Mouse (Mus musculus): ENCODE data around the gene Efcab7. TPM values are rescaled to one million over a fixed set of nuclear protein-coding genes. Genes with fewer than 3 reads are reported as not detected.

Gene Efcab7
- polyA plus RNA-seq, 1 experiment from 2014 or later, result 23.4 TPM

DNA sequence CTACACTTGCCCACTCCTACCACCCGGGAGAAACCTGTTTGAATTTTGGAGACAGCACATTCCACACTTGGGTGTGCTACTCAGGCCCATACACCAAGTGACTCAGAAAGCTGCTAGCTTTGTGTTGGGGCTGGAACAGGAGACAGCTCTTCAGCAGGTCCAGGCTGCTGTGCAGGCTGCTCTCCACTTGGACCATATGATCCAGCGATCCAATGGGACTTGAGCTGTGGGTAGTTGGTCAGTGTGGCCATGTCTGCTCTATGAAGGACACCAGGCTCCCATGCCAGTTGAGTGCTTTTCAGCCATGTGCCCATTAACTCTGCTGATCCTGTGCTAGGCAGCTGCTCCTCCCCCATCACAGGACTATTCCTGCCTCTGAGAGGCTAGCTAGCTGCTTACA is 124.9 kb downstream of the Efcab7 start:
- H3K27me3 ChIP-seq (replicated peaks; ENCODE audit: control insufficient read depth, insufficient read depth, low read length), result no peaks in the 10 kb centered on the region
- no peaks in the 10 kb centered on the region for H3K4me1 ChIP-seq (ENCODE audit: control insufficient read depth, insufficient read depth, low read length)
- H3K4me3 ChIP-seq (ENCODE audit: low read depth, low read length), result no peak overlapping the region
- DNase-seq (ENCODE audit: low spot score) (no peak), ATAC-seq (ENCODE audit: low read depth) (no peak)
- H3K9ac ChIP-seq (ENCODE audit: low read depth, low read length), result no peak overlapping the region
- H3K4me2 ChIP-seq (ENCODE audit: low read depth, low read length), result no peak overlapping the region
- 97% methylated on average over 2 of the region's 2 CpGs for WGBS
- H3K9me3 ChIP-seq (ENCODE audit: control insufficient read depth, low read length), result no peaks in the 10 kb centered on the region
- no peak overlapping the region for H3K27ac ChIP-seq (replicated peaks; ENCODE audit: low read depth, low read length)
- no peaks in the 10 kb centered on the region for H3K36me3 ChIP-seq (ENCODE audit: control insufficient read depth, insufficient read depth, low read length)

DNA sequence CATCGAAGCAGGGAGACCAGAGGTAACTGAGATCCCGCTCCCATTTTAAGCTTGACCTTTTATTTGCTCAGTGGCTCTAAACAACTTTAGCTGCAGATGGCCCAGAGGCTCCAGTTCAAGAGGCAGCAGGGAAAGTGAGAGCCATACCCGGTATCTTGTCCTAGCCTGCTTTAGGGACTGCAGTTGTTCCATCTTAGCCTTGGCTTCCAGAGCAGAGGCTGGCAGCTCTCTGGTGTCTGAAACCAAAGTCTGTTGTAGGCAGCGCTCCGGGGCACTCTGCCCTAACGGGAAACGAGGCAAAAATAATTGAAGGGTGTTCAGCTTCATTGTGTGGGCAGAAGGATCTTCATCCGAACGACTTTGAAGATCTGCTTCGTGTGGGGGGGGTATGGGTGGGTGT is 126.4 kb downstream of the Efcab7 start:
- Histone ChIP-seq H3K9ac (ENCODE audit: low read depth, low read length) (no peak overlapping the region), H3K4me1 (ENCODE audit: control insufficient read depth, insufficient read depth, low read length) (no peaks in the 10 kb centered on the region), H3K27ac (replicated peaks; ENCODE audit: low read depth, low read length) (no peak overlapping the region), H3K9me3 (ENCODE audit: control insufficient read depth, low read length) (no peaks in the 10 kb centered on the region), H3K4me3 (ENCODE audit: low read depth, low read length) (no peak overlapping the region), H3K36me3 (ENCODE audit: control insufficient read depth, insufficient read depth, low read length) (no peaks in the 10 kb centered on the region), H3K4me2 (ENCODE audit: low read depth, low read length) (no peak overlapping the region), H3K27me3 (replicated peaks; ENCODE audit: control insufficient read depth, insufficient read depth, low read length) (no peaks in the 10 kb centered on the region)
- ATAC-seq (ENCODE audit: low read depth) (no peak), DNase-seq (ENCODE audit: low spot score) (no peak)
- 85% methylated on average over 10 of the region's 10 CpGs for WGBS

DNA sequence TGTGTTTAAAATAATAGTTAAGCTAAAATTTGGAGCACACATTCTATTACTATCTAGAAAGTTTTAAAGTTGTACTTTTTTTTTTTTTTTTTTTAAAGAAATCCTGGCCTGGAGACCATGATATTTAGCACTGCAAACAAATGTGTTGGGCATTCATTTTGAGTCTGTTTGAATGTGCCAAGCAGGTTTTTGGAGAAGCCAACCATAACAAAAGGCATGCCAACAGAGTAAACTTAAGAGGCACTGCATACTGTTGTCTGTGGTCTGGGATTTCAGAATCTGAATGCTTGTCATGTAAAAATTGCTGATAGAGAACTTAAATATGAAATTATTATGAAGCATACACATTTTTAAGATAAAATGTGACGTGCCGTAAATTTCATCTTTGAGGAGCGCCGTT is 128.2 kb downstream of the Efcab7 start:
- ATAC-seq (ENCODE audit: low read depth), result no peak
- no peak for DNase-seq (ENCODE audit: low spot score)
- H3K4me1 ChIP-seq (ENCODE audit: control insufficient read depth, insufficient read depth, low read length), result no peaks in the 10 kb centered on the region
- no peaks in the 10 kb centered on the region for H3K27me3 ChIP-seq (replicated peaks; ENCODE audit: control insufficient read depth, insufficient read depth, low read length)
- no peak overlapping the region for H3K9ac ChIP-seq (ENCODE audit: low read depth, low read length)
- no peak overlapping the region for H3K4me2 ChIP-seq (ENCODE audit: low read depth, low read length)
- WGBS, result 91% methylated on average over 4 of the region's 4 CpGs
- no peaks in the 10 kb centered on the region for H3K9me3 ChIP-seq (ENCODE audit: control insufficient read depth, low read length)
- no peak overlapping the region for H3K4me3 ChIP-seq (ENCODE audit: low read depth, low read length)
- H3K36me3 ChIP-seq (ENCODE audit: control insufficient read depth, insufficient read depth, low read length), result no peaks in the 10 kb centered on the region
- no peak overlapping the region for H3K27ac ChIP-seq (replicated peaks; ENCODE audit: low read depth, low read length)

DNA sequence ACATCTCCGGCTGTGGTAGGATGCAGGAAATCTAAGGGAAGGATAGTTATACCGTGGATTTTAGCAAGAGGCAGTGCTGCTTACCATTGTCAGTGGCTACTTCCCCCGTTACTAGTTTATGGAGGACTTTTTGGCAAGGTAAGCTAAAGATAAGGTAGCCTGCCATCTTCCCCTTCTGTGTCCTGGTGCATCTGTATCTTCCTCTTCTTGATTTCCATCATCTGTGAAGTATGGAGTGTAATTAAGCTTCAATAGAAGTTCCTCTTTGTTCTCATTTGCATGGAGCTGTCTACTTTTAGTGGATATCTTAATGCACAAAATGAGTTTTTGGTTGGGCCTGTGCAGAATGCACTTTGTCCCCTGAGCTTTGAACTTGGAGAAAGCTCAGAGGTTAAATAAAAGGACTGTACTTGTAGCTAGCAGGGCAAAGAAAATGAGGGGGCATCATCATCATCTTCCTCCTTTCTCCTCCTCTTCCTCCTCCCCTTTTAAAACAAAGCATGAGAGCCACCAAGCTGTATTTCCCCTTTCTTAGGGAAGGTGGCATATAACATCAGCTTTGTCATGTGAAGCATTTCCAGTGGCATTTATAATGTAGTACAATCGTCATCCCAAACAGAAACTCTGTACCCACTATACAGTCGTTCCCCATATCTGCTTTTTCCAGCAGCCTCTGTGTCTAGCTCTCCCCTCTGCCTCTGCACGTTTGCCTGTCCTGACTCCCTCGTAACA is 129.3 kb downstream of the Efcab7 start:
- H3K27ac ChIP-seq (replicated peaks; ENCODE audit: low read depth, low read length), result no peak overlapping the region
- no peak overlapping the region for H3K4me3 ChIP-seq (ENCODE audit: low read depth, low read length)
- H3K36me3 ChIP-seq (ENCODE audit: control insufficient read depth, insufficient read depth, low read length), result no peaks in the 10 kb centered on the region
- no peaks in the 10 kb centered on the region for H3K4me1 ChIP-seq (ENCODE audit: control insufficient read depth, insufficient read depth, low read length)
- no peak overlapping the region for H3K9ac ChIP-seq (ENCODE audit: low read depth, low read length)
- no peaks in the 10 kb centered on the region for H3K9me3 ChIP-seq (ENCODE audit: control insufficient read depth, low read length)
- H3K27me3 ChIP-seq (replicated peaks; ENCODE audit: control insufficient read depth, insufficient read depth, low read length), result no peaks in the 10 kb centered on the region
- ATAC-seq (ENCODE audit: low read depth), result no peak
- WGBS, result 72% methylated on average over 7 of the region's 7 CpGs
- H3K4me2 ChIP-seq (ENCODE audit: low read depth, low read length), result no peak overlapping the region
- DNase-seq (ENCODE audit: low spot score), result no peak

DNA sequence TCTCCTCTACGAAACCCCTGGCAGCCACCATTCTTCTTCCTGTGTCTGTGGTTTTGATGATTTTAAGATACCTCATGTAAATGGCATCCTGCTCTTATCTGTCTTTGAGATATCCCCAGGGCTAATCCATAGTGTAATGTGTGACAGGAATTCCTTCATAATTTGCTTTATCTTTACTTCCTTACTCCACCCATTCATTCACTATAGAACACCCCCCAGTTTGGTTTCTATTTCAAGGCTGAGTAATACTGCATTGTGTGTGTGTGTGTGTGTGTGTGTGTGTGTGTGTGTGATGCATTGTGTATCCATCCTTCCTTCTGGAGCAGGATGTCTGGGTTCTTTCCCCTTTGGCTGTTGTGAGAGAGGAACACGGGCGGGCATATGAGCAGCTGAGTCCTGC is 130.3 kb downstream of the Efcab7 start:
- 57% methylated on average over 3 of the region's 3 CpGs for WGBS
- DNase-seq (ENCODE audit: low spot score) (no peak), ATAC-seq (ENCODE audit: low read depth) (no peak)
- no peaks in the 10 kb centered on the region for H3K4me1 ChIP-seq (ENCODE audit: control insufficient read depth, insufficient read depth, low read length)
- H3K9me3 ChIP-seq (ENCODE audit: control insufficient read depth, low read length), result no peaks in the 10 kb centered on the region
- no peak overlapping the region for H3K9ac ChIP-seq (ENCODE audit: low read depth, low read length)
- H3K4me2 ChIP-seq (ENCODE audit: low read depth, low read length), result no peak overlapping the region
- H3K4me3 ChIP-seq (ENCODE audit: low read depth, low read length), result no peak overlapping the region
- no peaks in the 10 kb centered on the region for H3K27me3 ChIP-seq (replicated peaks; ENCODE audit: control insufficient read depth, insufficient read depth, low read length)
- no peaks in the 10 kb centered on the region for H3K36me3 ChIP-seq (ENCODE audit: control insufficient read depth, insufficient read depth, low read length)
- H3K27ac ChIP-seq (replicated peaks; ENCODE audit: low read depth, low read length), result no peak overlapping the region

Other genes with a start within 250 kb of the Efcab7 start
- 1.4 and 2.0 TPM in 2 replicates for gene Foxd3, start 172.9 kb upstream of the Efcab7 start, polyA plus RNA-seq (2014; fragmentation: Nextera tagmentation; extraction: Ambion mirVana)
- gene Alg6, start 113.5 kb upstream of the Efcab7 start, polyA plus RNA-seq (2014; fragmentation: Nextera tagmentation; extraction: Ambion mirVana), result 17.9 and 18.2 TPM in 2 replicates
- gene Pgm1, start 100.2 kb downstream of the Efcab7 start, polyA plus RNA-seq (2014; fragmentation: Nextera tagmentation; extraction: Ambion mirVana), result 70.9 and 71.4 TPM in 2 replicates
- 29.7 and 31.9 TPM in 2 replicates for gene Itgb3bp, start 100.6 kb downstream of the Efcab7 start, polyA plus RNA-seq (2014; fragmentation: Nextera tagmentation; extraction: Ambion mirVana)

Measured in embryonic facial prominence, embryonic 14.5 days (tissue).